Mouse (Mus musculus) layer of hippocampus, adult 18-20 months (tissue): ENCODE data around the gene Nhsl2. TPM values are rescaled to one million over a fixed set of nuclear protein-coding genes. Genes with fewer than 3 reads are reported as not detected.

Source experiments
- DNase-seq, 2 experiments: peaks; one replicate each; pipeline ENCODE4 v3.0.0; 2022; ENCODE audit warnings: low spot score in 2 of 2
- total RNA-seq, 2 experiments: library from RNA; stranded (reverse); gene quantifications; 2 replicates each; pipeline ENCODE4 v1.2.3; 2021

Gene Nhsl2
- total RNA-seq, 2 experiments from 2014 or later: 55.1 to 55.3 TPM

DNA sequence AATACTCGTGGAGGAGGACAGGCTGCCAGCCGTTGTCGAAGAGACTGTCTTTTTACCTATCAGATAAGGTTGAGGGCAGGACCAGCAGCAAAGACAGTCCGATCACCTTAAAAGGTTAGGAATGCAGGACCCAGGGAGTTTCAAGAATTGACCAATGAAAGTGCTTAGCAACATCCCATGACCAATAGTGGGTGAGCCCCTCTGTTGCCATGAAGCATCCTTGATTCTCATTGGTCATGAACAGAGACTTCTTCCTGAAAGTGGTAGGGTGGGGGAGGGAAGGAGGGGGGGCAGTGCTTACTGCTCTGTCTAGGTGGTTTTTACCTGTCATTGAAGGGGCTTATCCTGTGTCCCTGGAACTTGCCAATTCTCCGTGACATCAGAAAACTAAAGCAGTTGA, 130.1 kb downstream of the Nhsl2 start:
- no peak for DNase-seq

DNA sequence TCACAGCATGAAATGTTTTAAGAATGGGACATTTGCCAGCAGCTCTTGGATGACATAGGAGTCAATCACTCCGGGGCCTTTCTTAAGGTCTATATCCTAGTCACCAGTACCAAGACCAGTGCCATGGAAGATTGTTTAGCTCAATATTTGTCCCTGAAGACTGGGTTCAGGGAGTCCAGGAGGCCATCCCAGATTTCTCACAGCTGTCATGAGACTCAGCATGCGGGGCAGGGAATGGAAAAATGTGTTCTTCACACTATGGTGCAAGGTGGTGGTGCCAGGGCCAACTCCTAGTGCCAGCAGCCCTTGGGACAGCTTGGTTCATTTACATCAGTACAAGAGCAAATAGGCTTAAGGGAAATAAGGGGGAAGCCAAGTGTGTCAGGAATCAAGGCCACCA, 131.4 kb downstream of the Nhsl2 start:
- no peak for DNase-seq

DNA sequence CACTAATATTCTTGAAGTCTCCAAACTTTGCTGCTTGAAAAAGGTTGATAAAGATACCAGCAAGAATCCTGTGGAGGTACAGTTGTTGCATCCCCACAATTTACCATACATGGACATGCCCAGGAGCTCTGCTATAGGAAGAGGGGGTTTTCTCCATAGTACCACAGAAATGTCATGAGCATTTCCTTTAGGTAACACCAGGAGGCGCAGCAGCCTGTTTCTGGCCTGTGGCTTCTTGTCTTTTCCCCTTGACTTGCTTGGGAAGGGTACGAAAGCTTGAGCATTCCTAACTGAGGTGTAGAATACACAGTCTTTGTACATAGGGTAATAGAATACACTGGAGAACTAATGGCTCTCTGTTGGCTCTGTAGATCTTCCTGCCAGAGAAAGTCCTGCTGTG, 132.3 kb downstream of the Nhsl2 start:
- no peak for DNase-seq

DNA sequence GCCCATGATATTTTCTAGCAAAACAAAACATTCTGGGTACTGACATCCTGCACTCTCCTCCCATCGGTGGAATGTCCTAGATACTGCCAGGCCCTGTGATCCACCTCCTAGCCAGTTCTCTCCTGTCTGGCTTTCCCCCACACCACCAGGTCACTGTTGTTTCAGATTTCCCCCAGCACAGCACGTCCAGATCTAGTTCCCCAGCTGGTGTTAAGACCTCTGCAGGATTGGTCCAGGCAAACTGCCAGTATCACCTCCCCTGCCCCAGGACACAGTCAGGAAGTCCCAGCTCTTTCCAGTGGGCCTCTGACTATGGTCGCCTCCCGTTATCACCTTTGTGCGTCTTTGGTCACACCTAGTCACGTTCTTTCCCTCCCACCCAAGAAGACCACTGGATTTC, 134.5 kb downstream of the Nhsl2 start:
- no peak for DNase-seq

DNA sequence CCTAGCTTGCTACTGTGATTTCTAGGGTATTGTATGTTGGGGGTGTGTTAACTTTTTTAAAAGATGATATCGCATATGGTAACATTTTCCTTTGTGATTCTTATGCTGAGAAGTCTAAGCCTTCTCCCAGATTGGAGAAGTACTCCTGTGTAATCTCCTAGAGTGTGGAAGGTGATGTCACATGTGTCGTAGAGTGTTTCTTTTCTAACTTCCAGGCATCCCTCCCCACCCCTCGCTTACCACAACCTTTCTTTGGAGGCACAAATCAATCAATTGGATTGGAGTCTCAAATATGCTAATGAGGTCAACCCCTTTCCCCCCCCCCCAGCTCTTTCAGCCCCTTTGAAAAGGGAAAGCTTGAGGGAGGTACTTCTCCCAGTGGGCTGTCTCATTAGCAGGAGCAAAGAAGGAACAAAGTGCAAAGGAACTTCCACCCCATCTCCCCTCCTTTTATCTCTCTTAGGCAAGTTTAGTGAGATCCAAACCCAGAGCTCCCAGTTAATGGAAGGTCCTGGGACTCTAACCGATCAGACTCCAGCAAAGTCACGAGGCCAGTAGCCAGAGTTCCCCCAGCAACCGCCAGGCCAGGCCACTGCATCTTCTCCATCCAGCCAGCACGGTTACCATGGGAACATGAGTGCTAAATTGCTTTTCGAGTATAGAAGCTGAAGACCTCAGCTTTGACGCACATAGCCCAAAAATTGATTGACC, 137.6 kb downstream of the Nhsl2 start:
- no peak for DNase-seq

DNA sequence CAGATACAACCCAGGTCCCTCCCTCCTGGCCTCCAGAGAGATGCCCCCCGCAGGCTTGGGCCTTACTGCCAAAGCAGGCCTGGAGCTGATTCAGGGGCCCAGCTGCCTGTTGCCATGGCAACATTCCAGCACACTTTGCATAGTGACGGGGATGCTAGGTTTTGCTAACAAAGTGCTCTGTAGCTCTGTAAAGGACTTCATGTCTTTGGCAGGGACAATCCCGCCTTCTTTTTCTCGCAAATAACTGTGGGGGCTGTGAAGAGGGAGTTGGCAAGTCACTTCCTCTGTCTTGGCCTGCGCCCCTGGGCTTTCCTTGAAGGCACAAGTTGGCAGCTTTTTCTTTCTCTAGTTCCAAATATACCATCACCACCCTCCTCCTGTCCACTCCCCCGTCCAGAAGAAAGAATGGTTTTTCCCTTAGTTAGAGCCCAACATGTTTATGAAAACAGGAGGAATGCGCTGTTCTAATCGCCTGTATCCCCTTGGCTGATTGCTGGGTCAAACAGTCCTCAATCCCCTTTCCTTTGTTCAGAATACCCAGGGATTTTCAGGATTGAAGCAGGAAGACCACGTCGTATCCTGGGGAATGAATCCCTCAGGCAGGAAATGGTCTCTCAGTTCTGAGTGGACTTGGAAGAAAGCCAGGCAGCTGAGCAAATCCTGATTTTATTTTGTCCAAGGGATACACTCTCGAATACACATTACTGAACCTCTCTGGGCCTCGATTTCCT, 144.8 kb downstream of the Nhsl2 start:
- peak; percentile 64 to 80 for DNase-seq

DNA sequence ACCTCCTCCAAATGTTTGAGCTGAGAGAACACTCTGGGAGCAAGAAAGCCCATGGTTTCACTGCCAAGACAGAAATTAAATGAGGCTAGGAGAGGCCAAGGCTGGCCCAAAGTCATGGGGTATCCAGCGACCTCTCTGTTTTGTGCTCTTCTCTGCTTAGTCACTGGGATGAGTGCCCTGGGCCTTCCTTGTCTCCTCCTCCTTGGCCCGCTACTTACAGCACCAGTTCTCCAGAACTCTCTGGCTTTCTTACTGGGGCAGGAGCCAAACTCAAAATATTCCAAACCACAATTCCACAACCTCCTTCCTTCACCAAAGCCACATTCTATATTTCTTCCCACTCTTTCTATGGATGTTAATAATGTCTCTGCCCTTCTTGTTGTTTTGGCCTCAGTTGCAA, 147.5 kb downstream of the Nhsl2 start:
- DNase-seq: no peak

DNA sequence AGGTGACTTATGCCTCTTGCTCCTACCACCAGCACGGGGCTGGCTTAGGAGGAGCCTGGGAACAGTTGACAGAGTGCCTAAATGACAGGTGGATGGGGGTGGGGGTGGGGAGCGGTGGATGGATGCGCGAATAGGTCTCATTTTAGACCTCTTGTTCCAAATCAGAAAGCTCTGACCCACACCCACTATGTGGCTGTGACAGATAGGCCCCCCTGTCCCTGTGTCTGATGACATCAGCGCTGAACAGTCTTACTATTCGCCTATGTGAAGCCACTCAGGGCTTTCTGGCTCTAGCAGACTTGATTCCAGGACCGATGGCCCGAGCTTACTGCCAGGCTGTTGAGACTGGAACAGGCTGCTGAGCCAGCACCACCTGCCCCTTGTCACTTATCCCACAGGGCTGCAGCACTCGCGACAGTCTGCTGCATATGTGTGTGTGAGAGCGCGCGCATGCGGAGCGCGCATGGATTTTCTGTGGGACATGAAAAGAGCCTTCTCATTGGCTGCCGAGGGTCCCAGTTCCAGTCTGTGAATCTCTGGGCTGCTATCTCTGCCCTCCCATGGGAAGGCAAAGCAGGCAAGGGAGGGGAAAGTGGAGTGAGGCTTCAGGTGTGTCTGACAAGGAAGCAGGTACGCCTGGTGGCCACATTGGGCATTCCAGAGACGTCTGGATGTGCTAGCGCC, 154.6 kb downstream of the Nhsl2 start:
- DNase-seq: peak; percentile 68 to 81

DNA sequence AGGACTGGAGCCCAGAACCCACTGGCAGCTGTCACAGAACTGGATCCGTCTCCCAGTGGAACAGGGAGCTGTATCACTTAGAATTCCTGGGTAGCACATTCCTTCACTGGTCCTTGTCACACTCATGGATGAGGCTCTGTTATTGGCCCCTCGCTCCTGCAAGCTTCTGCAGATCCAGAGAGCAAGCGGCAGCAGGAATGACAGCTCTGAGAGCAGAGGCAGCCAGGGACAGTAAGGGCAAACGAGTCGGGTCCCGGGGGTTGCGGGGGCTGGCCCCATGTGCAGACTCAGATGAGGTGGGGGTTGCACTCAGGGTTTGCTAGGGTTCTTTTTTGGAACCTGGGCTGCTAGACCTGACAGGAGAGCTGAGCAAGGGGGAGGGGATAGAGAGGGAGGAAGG, 155.2 kb downstream of the Nhsl2 start:
- DNase-seq: peak in 1 of 2 experiments; percentile 30

DNA sequence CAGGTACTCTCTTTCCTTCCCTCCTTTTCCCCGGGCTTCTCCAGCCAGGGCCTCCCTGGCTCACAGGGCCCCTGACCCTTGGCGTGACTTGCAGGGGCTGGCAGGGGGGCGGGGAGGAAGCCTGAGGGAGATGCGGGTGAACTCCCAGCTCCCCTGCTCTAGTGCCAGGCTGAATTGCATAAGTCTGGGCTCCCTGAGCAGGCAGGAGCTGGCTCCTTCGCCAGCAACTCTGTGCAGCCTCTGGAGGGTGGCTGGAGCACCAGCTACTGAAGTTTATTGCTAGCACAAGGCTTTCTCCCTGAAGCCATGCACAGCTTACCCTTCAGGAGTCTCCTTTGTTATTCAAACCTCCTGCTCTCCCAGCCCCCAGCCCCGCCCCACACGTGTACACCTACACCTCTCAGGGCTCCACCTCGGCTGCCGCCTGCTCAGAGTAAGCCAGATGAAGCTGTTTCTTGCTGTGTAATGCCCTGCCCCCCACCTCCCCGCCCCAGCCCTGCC, 156.0 kb downstream of the Nhsl2 start:
- no peak for DNase-seq

DNA sequence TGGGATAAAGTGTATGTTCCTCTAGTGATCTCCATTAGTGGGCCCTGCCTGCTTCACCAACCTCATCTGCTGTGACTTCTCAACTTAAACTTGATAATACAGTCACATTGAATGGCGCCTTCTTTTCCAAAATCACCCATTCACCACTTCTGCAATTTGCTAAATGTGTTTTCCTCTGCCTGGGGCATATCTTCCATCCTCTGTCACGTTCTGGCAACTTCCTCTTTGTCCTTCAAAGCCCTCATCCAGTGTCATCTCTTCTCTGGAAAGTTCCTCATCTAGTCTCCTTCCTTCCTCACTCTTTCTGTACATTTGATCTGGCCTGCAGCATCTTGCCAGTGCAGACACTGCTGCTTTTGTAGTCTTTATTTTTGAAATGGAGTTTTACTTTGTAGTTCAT, 158.8 kb downstream of the Nhsl2 start:
- no peak for DNase-seq

DNA sequence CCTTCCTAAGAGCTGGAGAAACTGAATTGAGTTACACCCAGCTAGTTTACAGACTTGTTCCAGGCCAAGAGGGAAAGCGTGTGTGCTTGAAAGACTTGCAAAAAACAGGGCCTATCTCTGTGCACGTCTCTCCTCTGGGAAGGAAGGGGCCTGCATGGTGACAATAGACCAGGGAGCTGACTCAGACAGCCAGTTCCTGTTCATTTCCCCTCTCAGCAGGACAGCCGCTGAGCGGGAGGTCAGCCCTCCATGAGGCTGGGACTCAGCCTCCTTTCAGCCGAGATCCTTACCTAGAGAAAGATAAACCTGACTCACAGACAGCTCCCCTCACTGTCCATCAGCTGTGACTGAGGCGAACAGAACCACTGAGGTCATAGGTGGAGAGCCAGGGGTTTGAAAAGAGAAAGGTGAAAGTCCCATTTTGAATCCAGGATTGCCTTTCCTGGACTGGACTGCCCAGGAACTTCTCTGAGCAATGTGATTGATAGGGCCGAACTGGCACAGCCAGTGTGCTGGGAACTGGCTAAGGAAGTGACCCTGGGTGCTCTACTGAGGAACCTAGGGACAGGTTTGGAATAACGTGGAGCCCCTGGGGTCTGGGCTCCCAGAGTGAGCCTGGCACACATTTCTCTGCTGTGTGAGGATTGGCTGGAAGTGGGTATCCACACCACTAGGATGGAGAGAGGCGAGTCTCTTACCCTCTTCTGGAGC, 168.2 kb downstream of the Nhsl2 start:
- no peak for DNase-seq

DNA sequence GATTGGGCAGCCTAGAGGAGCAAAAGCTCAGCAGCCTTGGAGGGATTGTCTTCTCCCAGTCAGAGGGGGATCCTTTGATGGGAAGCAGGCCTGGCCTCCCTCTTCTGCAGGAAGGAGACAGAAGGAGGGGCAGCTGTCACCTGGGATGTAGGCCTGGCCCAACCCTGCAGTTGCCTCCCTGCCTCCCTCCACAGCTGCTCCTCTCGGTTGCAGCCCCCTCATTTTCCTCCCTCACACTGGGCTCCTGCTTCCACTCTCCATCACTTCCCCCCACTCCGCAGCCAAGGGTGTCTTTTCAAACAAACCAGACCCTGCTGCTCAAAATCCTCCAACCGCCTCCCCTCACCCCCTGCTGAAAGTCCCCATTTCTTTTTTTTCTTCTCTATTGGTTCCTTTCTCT, 169.7 kb downstream of the Nhsl2 start:
- DNase-seq: peak; percentile 50 to 65

DNA sequence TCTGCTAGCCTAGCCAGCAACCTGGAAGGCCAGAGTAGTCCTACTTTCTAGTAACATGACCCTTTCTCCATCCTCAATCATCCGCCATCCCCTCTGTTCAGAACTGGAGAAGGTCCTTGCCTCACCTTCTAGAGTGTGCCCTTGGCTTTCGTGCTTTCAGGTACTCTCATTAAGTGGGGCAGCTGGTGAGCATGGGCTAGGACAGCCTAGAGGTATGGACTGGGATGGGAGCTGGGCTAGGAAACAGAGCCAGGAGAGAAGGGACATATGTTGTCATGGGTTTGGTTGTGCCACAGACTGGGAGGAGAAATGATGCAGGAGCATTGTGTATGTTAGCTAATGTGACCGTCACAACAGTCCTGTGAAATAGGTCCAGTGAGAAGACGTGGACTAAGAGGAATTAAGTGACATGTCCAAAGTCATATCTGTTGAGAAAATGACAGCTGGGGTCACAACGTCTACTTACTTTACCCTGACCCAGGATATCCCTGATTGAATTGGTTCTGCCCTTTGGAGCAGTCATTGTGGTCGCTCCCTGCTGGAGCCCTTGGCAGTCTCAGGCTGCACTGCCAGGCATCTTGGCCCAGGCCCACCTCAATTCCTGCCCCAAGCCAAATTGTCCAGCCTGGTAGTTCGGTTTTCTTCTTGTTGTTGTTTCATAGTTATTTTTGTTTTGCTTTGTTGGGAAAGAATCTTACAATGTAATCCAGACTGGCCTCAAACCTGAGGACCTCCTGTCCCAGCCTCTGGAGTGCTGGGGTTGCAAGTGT, 170.5 kb downstream of the Nhsl2 start:
- DNase-seq: no peak

DNA sequence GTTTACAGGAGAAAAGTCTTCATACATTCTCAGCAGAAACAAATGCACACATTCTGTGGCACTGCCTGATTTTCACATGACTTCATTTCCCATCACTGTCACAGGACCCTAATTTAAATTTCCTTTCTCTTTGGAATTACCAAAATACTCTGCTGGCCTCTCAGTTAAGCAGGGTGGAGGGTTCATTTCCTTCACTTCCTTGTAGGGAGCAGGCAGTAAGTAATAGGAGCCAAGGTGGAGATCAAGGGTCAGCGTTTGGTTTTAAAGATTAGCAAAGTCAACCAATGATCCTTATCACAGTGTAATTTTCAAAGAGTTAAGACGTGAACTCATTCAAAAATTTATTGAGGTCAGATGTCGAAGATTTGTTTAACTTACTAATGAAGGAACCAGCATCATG, 175.8 kb downstream of the Nhsl2 start:
- no peak for DNase-seq

DNA sequence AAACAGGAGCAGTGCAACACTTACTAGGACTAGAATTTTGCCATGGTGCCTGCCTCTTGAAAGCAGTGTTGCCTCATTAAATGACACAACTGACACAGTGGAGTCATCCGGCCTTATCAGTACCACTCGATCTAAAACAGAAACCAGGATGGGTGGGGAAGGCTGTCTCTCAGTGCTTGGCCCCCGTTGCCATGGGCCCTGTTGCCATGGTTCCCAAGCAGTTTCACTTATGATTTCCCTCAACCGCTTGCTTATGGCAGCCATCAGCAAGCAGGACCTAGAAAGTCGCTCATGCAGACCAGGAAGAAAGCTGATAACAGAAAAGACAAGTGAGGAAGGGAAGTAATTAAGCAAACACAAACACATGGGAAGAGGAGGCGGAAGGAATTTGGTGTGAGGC, 182.7 kb downstream of the Nhsl2 start:
- DNase-seq: peak; percentile 32 to 55

DNA sequence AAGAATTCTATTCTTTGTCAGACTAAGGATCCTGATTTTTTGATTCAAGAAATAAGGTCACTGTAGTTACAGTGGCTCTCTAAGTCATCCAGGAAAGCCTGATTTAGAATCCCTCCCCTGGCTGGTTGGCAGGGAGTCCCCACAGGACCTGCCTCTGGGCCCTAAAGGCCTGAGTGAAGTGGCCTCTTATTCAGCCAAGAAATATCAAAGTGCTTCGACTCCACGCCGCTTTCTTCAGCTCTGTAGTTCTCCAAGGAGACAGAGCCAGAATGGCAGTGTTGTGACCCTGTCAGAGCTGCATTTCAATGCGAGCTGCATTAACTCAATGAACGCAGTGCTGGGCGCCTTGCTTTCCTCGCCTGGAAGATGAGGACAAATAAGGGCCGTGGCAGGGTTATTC, 183.2 kb downstream of the Nhsl2 start:
- no peak for DNase-seq

DNA sequence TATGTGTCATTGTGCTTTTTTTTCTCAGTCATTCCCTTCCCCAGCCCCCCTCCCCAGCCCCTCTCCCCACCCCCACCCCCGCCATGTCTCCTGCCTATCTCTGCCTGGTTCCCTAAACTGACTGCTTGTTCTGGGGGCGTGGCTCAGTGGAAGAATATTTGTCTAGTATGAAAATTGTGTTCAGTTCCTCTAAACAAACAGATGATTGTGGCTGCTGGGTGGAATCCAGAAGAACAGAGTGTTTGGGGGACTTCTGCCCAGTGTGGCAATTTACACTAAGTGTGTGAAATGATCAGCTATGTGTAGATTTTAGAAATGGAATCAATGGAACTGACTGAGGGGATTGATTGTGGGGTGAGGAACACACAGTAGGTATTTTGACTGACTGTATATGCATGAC, 184.4 kb downstream of the Nhsl2 start:
- DNase-seq: peak in 1 of 2 experiments; percentile 26

DNA sequence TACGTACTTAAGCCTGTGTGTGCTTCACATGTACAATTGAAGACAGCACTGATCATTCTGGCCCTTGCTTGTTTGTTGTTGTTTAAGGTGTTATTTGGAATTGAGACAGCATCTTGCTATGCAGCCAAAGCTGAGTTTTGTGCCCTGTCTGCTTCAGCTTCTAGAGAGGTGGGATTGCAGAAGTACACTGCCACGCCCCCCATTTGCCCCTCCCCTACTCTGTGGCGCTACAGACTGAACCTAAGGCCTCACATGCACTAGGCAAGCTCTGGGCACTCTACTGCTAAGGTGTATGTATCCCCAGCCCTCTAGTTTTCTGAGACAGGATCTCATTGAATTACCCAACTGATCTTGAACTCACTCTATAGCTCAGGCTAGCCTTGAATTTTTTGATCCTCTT, 186.5 kb downstream of the Nhsl2 start:
- DNase-seq: no peak

DNA sequence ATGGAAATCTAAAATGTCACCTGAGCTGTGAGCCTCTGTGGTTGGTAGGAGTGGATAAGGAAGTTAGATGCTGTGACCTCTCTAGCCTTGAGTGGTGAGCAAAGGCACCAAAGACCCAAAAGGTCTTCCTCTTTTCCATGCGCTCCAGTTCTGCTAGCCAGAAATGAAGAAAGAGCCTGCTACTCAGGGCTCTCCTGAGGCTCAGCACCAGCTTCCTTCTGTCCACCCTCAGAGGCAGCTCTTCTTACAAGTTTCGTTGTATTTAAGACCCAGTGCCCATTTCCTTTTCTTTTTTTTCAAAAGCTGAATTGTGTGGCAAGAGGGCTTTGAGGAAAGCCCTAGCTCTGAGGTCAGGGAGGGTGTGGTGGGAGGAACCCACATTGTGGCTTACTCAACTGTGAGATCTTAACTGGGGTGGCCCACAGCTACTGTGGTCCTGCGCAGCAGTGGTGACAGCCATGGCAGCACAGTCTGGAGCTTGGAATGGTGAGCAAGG, 187.7 kb downstream of the Nhsl2 start:
- DNase-seq: no peak

DNA sequence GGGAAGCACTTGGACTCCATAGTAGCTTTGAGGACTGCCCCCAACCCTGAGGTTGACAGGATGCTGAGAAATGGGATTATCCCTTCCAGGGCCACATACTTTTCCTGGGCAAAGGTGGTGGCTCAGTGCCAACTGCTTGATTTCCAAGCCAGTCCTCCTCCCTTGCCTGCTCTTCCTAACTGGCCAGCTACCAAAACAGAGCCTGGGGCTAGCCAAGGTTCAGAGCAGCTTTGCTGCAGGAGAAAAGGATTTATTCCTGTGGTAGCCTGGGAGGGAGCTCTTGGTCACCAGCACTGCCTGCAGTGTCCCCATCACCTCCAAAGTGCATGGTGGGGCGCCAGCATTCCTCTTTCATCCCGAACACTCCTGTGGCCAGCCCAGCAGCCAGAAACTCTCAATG, 188.3 kb downstream of the Nhsl2 start:
- DNase-seq: no peak
